Mouse (Mus musculus) megakaryocyte-erythroid progenitor cell, adult 5 weeks (primary cell): ENCODE measurements around the gene 1700102P08Rik. TPM values are rescaled to one million over a fixed set of nuclear protein-coding genes. Genes with fewer than 3 reads are reported as not detected.

Source experiments
- polyA plus RNA-seq: library from polyadenylated mRNA; stranded (reverse); fragments of >175 nt; gene quantifications from 2 replicates; pipeline ENCODE4 v1.2.3, GENCODE M21; 2012

Gene 1700102P08Rik
- polyA plus RNA-seq: 1.7 and 3.6 TPM in 2 replicates

DNA sequence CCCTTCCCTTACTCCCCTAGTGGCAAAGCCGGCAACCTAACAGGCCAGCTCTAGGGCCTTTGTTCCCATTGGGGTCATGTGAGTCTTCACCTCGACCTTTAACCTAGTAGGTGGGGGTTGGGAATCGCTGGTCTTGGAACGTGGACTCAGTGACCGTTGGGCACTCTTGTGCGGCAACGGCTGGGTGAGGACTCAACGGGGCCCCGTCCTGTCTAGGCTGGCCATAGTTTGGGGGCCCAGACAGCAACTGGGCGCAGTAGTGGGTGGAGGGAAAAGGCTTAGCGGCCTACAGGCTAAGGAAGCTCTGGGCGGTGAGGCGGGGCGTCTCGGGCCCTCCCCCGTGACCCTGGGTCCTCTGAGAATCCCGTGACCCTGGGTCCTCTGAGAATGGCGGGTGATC is at the start of gene 1700102P08Rik:
TSS of gene 1700102P08Rik (plus strand) at position 130 of the 400 bp plus-strand sequence.

GRCm38 (mm10) chr9:108347540-108348289 is 44.9 kb upstream of the 1700102P08Rik start, which contains the start of gene Usp4:
Gene Usp4 (plus strand): TSS chr9:108347853.

GRCm38 (mm10) chr9:108428384-108428783 is 35.8 kb downstream of the 1700102P08Rik start, which contains the start of gene Ccdc36:
Gene Ccdc36 (minus strand): TSS chr9:108428484.

GRCm38 (mm10) chr9:108436182-108436581 is 43.6 kb downstream of the 1700102P08Rik start, which contains the start of gene BC048562:
Gene BC048562 (plus strand): TSS chr9:108436482.

Other genes with a start within 250 kb of the 1700102P08Rik start
- gene Bsn, start 202.4 kb upstream of the 1700102P08Rik start, polyA plus RNA-seq: 9.8 and 12.3 TPM in 2 replicates
- 12.5 and 12.7 TPM in 2 replicates for gene Dag1, start 128.8 kb upstream of the 1700102P08Rik start, polyA plus RNA-seq
- 0.28 and 0.59 TPM in 2 replicates for gene Nicn1, start 102.4 kb upstream of the 1700102P08Rik start, polyA plus RNA-seq
- 0.04 and 0.23 TPM in 2 replicates for gene Amt, start 96.0 kb upstream of the 1700102P08Rik start, polyA plus RNA-seq
- gene Rhoa, start 86.7 kb upstream of the 1700102P08Rik start, polyA plus RNA-seq: 110 and 123 TPM in 2 replicates
- 1.8 and 2.2 TPM in 2 replicates for gene Tcta, start 86.6 kb upstream of the 1700102P08Rik start, polyA plus RNA-seq
- gene Gpx1, start 53.9 kb upstream of the 1700102P08Rik start, polyA plus RNA-seq: 608 and 718 TPM in 2 replicates
- gene Usp4, start 45.0 kb upstream of the 1700102P08Rik start, polyA plus RNA-seq: 70.5 and 73.8 TPM in 2 replicates
- gene Ccdc36, start 35.7 kb downstream of the 1700102P08Rik start, polyA plus RNA-seq: 0.04 and 0.11 TPM in 2 replicates
- gene BC048562, start 43.7 kb downstream of the 1700102P08Rik start, polyA plus RNA-seq: not detected in 2 replicates
- gene Ccdc71, start 67.7 kb downstream of the 1700102P08Rik start, polyA plus RNA-seq: 13.1 and 13.7 TPM in 2 replicates
- 16.9 and 18.1 TPM in 2 replicates for gene Klhdc8b, start 68.8 kb downstream of the 1700102P08Rik start, polyA plus RNA-seq
- gene Lamb2, start 86.9 kb downstream of the 1700102P08Rik start, polyA plus RNA-seq: 0.40 and 0.66 TPM in 2 replicates
- gene Usp19, start 97.8 kb downstream of the 1700102P08Rik start, polyA plus RNA-seq: 150 and 194 TPM in 2 replicates
- 117 and 129 TPM in 2 replicates for gene Qars, start 114.9 kb downstream of the 1700102P08Rik start, polyA plus RNA-seq
- 101 and 122 TPM in 2 replicates for gene Qrich1, start 124.0 kb downstream of the 1700102P08Rik start, polyA plus RNA-seq
- gene Impdh2, start 167.5 kb downstream of the 1700102P08Rik start, polyA plus RNA-seq: 127 and 152 TPM in 2 replicates
- 12.2 and 15.7 TPM in 2 replicates for gene Ndufaf3, start 174.6 kb downstream of the 1700102P08Rik start, polyA plus RNA-seq
- gene Dalrd3, start 177.1 kb downstream of the 1700102P08Rik start, polyA plus RNA-seq: 121 and 172 TPM in 2 replicates
- 10.9 and 13.4 TPM in 2 replicates for gene Wdr6, start 185.9 kb downstream of the 1700102P08Rik start, polyA plus RNA-seq
- 3.3 and 5.9 TPM in 2 replicates for gene P4htm, start 204.9 kb downstream of the 1700102P08Rik start, polyA plus RNA-seq